Mouse (Mus musculus) urinary bladder, postnatal 14 days (tissue): ENCODE results near the gene Nme3.

Experiments used
- DNase-seq: peaks from one replicate; pipeline ENCODE4 v3.0.0; 2021; ENCODE audit warnings: low spot score

The Nme3 gene

GRCm38 (mm10) chr17:24881738-24882440 is 14.4 kb upstream of the Nme3 start:
- DNase-seq, result no peak

- no peak for DNase-seq
Observed at GRCm38 (mm10) chr17:24884391-24884790, 11.9 kb upstream of the Nme3 start.

- DNase-seq, result no peak
Observed at GRCm38 (mm10) chr17:24885356-24886133, 10.8 kb upstream of the Nme3 start.

- peak; percentile 99 for DNase-seq
Observed at GRCm38 (mm10) chr17:24886134-24886931, 10.0 kb upstream of the Nme3 start, which contains the start of the genes Nubp2 and Spsb3. Nubp2 (minus strand) TSS chr17:24886349. Spsb3 (plus strand) TSS chr17:24886643.

GRCm38 (mm10) chr17:24886932-24887271 is 9.4 kb upstream of the Nme3 start:
- DNase-seq, result no peak

GRCm38 (mm10) chr17:24887291-24888080 is 8.8 kb upstream of the Nme3 start:
- DNase-seq, result no peak

GRCm38 (mm10) chr17:24888862-24889261 is 7.4 kb upstream of the Nme3 start:
- DNase-seq, result no peak

GRCm38 (mm10) chr17:24890151-24891092 is 5.9 kb upstream of the Nme3 start:
- DNase-seq, result no peak

- DNase-seq, result no peak
Observed at GRCm38 (mm10) chr17:24891321-24891720, 5.0 kb upstream of the Nme3 start.

GRCm38 (mm10) chr17:24892785-24893184 is 3.5 kb upstream of the Nme3 start:
- DNase-seq, result no peak

- DNase-seq, result no peak
Observed at GRCm38 (mm10) chr17:24893276-24893675, 3.0 kb upstream of the Nme3 start.

GRCm38 (mm10) chr17:24894061-24894994 is 2.0 kb upstream of the Nme3 start:
- no peak for DNase-seq

- DNase-seq, result peak; percentile 84
Observed at GRCm38 (mm10) chr17:24894995-24895547, 1.2 kb upstream of the Nme3 start, which contains the start of the genes Eme2 and Mrps34. Eme2 (minus strand) TSS chr17:24895087. Mrps34 (plus strand) TSS chr17:24895116.

GRCm38 (mm10) chr17:24895571-24896240 is 594 bp upstream of the Nme3 start:
- DNase-seq, result no peak

- no peak for DNase-seq
Observed at GRCm38 (mm10) chr17:24896993-24897269, 631 bp downstream of the Nme3 start.

- DNase-seq, result no peak
Observed at GRCm38 (mm10) chr17:24897600-24897999, 1.3 kb downstream of the Nme3 start.

- no peak for DNase-seq
Observed at GRCm38 (mm10) chr17:24898041-24898854, 1.9 kb downstream of the Nme3 start.

- DNase-seq, result no peak
Observed at GRCm38 (mm10) chr17:24899153-24899552, 2.9 kb downstream of the Nme3 start.
